Mouse (Mus musculus) megakaryocyte, embryonic 14.5 days (primary cell): Measurements from ENCODE around the gene Lrrc10b.

Source experiments
- FLI1 ChIP-seq: IDR thresholded peaks from 2 replicates; pipeline ENCODE4 v1.6.1; 2012; ENCODE audit warnings: low read length, inconsistent platforms, mixed read lengths
- GATA1 ChIP-seq: IDR thresholded peaks from 3 replicates; pipeline ENCODE4 v1.6.1; 2012; ENCODE audit warnings: mixed read lengths, low read length, inconsistent platforms, borderline replicate concordance

- TF ChIP-seq GATA1: no peak
- TF ChIP-seq FLI1: no peak
Measured at GRCm38 (mm10) chr19:10502571-10502970, 45.3 kb upstream of the Lrrc10b start.
